Mouse (Mus musculus) testis, adult 2 months (tissue): ENCODE data around the gene Smim6.
A peak's percentile ranks its signal among the peaks of the same experiment; 100 is the strongest.

Experiments used
- CTCF ChIP-seq: fragments of 200-500 bp; IDR thresholded peaks from 2 replicates; pipeline ENCODE4 v1.5.1; 2012; ENCODE audit warnings: low read depth, mild to moderate bottlenecking, inconsistent platforms, low read length, moderate library complexity; ENCODE audit not compliant: control insufficient read depth, insufficient read depth, insufficient replicate concordance
- POLR2A ChIP-seq: fragments of 200-500 bp; IDR thresholded peaks from 2 replicates; pipeline ENCODE4 v1.6.1; 2012; ENCODE audit warnings: low read depth, mild to moderate bottlenecking, inconsistent platforms, low read length, moderate library complexity; ENCODE audit not compliant: control insufficient read depth

DNA sequence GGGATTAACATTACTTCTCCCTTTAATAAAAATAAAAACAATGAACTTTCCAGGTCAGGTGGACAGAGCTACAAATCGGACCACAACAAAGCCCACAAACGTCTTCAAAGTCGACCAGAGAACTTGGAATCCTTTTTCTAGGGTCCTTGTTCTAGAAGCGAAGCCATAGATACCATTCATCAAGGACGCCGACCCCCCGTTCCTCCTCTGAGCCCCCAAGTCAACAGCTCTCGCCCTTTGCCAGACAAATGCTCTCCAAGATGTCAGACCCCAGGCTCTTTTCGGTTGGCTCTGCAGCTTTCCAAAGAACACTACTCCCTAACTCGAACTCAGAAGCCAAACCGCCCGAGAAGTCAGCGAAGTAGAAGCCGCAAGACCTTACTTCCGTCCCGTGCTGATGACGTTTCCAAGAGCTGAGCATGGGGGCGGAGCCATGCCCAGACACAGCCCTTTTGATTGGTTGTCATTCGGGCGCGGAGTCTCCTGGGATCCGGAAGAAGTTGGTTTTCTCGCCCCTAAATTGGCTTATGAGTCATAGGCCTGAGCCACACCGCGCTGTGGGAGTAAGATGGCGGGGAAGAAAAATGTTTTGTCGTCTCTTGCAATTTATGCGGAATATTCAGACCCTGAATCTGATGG, 21.4 kb downstream of the Smim6 start, which contains the start of the genes Sap30bp and Recql5:
- TF ChIP-seq CTCF (no peak), POLR2A (peak; percentile 56; the same call in 1 of the 2 replicates)
